Mouse (Mus musculus): ENCODE measurements around the gene Kcnk7. TPM values are rescaled to one million over a fixed set of nuclear protein-coding genes. Genes with fewer than 3 reads are reported as not detected.

Kcnk7 gene
- polyA plus RNA-seq, 1 experiment from 2014 or later = not detected

- H3K36me3 ChIP-seq (ENCODE audit: inconsistent target) = no peaks in the 10 kb centered on the region
- no peak overlapping the region for H3K4me3 ChIP-seq (ENCODE audit: inconsistent target)
- H3K27ac ChIP-seq = no peak overlapping the region
- H3K79me2 ChIP-seq (ENCODE audit: inconsistent target) = no peaks in the 10 kb centered on the region
- WGBS (ENCODE audit: missing documents) = 27% methylated on average over 30 of the region's 32 CpGs
Measured at GRCm38 (mm10) chr19:5742241-5742641, 38.1 kb downstream of the Kcnk7 start.

GRCm38 (mm10) chr19:5743576-5743975, 39.4 kb downstream of the Kcnk7 start:
- H3K79me2 ChIP-seq (ENCODE audit: inconsistent target) = no peaks in the 10 kb centered on the region
- no peak overlapping the region for H3K4me3 ChIP-seq (ENCODE audit: inconsistent target)
- no peaks in the 10 kb centered on the region for H3K36me3 ChIP-seq (ENCODE audit: inconsistent target)
- 34% methylated on average over 5 of the region's 5 CpGs for WGBS (ENCODE audit: missing documents)
- H3K27ac ChIP-seq = no peak overlapping the region

DNA sequence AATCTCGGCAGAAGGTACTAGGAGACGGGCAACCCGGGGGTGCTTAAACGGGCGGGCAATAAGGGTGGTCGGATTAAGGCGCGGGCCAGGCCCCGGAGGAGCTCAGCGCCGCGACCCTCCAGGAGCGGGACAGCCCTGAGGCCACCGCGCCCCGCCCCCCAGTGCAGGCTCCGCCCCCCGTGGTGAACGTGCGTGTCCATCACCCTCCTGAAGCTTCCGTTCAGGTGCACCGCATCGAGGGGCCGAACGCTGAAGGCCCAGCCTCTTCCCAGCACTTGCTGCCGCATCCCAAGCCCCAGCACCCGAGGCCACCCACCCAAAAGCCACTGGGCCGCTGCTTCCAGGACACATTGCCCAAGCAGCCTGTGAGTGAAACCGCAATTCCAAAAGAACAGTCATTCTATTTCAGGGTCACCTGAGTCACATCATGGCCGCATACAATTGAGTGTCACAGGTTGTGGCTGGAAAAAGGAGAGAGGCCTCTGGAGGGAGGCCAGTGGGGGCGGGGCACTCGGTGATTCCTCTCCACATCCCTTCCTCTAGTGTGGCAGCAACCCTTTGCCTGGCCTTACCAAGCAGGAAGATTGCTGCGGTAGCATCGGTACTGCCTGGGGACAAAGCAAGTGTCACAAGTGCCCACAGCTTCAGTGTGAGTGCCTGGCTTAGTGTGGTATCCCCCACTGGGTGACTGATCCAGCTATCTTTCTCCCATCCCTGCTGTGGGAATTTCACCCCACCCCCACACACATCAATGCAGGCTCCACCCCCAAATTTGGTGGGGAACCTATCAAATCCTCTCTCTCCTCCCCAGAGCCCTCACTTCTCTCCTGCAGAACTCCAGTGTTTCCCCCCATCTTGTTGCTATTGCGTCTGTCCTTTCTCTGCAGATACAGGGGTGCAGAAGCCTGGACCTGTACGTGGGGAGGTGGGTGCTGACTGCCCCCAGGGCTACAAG, 41.9 kb downstream of the Kcnk7 start:
- no peak overlapping the region for H3K4me3 ChIP-seq (ENCODE audit: inconsistent target)
- H3K36me3 ChIP-seq (ENCODE audit: inconsistent target) = no peaks in the 10 kb centered on the region
- H3K79me2 ChIP-seq (ENCODE audit: inconsistent target) = no peaks in the 10 kb centered on the region
- 66% methylated on average over 26 of the region's 36 CpGs for WGBS (ENCODE audit: missing documents)
- no peak overlapping the region for H3K27ac ChIP-seq

DNA sequence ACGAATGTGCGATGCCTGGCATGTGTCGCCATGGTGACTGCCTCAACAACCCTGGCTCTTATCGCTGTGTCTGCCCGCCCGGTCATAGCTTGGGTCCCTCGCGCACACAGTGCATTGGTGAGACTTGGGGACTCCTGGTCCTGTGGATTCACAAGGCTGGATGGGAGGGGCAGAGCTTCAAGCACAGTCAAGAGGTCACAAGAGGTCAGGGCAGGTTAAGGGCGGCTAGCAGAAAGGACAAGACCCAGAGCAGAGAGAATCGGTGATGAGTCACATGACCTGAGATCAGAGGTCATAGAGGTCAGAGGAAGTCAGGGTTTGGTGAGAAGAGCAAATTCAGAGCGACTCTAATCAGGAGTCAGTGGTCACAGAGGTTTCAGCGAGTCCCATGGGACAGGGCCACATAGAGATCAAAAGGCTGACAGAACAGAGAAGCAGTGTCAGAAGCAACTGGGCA, 42.8 kb downstream of the Kcnk7 start:
- no peaks in the 10 kb centered on the region for H3K79me2 ChIP-seq (ENCODE audit: inconsistent target)
- no peak overlapping the region for H3K27ac ChIP-seq
- 87% methylated on average over 12 of the region's 12 CpGs for WGBS (ENCODE audit: missing documents)
- H3K36me3 ChIP-seq (ENCODE audit: inconsistent target) = no peaks in the 10 kb centered on the region
- H3K4me3 ChIP-seq (ENCODE audit: inconsistent target) = no peak overlapping the region

DNA sequence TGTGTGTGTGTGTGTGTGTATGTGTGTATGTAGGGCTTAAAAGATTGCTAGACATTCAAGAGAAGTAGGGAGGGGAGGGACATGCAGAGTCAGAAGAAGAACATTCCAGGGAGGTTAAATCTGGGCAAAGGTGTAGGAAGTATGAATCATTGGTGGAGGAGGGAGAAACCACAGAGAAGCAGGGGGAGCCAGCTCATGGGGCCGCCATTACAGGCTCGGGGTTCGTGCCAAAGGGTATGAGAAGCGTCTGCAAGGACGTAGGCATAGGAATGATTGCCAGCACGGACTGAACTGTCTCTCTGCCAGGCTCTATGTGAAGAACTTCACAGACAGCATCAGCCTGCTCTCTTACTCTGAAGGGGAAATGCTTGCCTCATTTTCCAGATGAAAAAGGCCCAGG, 45.3 kb downstream of the Kcnk7 start:
- Histone ChIP-seq H3K79me2 (ENCODE audit: inconsistent target) (no peaks in the 10 kb centered on the region), H3K4me3 (ENCODE audit: inconsistent target) (no peak overlapping the region), H3K27ac (no peak overlapping the region), H3K36me3 (ENCODE audit: inconsistent target) (no peaks in the 10 kb centered on the region)
- 81% methylated on average over 2 of the region's 6 CpGs for WGBS (ENCODE audit: missing documents)

DNA sequence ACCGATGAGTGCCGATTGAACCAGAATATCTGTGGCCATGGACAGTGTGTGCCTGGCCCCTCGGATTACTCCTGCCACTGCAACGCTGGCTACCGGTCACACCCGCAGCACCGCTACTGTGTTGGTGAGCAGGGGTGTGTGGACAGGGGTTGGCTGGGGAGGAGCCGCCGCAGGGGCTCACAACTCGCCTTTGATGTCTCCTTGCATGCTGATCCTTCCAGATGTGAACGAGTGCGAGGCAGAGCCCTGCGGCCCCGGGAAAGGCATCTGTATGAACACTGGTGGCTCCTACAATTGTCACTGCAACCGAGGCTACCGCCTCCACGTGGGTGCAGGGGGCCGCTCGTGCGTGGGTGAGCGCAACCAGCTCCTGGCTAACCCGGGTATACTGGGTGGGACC, 46.8 kb downstream of the Kcnk7 start:
- Histone ChIP-seq H3K79me2 (ENCODE audit: inconsistent target) (no peaks in the 10 kb centered on the region), H3K27ac (no peak overlapping the region), H3K36me3 (ENCODE audit: inconsistent target) (no peaks in the 10 kb centered on the region), H3K4me3 (ENCODE audit: inconsistent target) (no peak overlapping the region)
- WGBS (ENCODE audit: missing documents) = 89% methylated on average over 22 of the region's 22 CpGs

DNA sequence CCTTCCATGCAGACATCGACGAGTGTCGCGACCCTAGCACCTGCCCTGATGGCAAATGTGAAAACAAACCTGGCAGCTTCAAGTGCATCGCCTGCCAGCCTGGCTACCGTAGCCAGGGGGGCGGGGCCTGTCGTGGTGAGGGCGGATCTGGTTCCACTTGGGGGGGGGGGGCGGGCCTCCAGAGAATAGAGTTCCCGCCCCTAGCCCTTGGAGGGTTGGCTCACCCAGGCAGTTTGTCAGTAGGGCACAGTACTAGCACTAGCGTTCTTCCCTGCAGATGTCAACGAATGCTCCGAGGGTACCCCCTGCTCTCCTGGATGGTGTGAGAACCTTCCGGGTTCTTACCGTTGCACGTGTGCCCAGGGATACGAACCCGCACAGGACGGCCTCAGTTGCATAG, 47.6 kb downstream of the Kcnk7 start:
- no peaks in the 10 kb centered on the region for H3K79me2 ChIP-seq (ENCODE audit: inconsistent target)
- H3K4me3 ChIP-seq (ENCODE audit: inconsistent target) = no peak overlapping the region
- no peaks in the 10 kb centered on the region for H3K36me3 ChIP-seq (ENCODE audit: inconsistent target)
- no peak overlapping the region for H3K27ac ChIP-seq
- WGBS (ENCODE audit: missing documents) = 89% methylated on average over 13 of the region's 20 CpGs

- H3K27ac ChIP-seq = no peak overlapping the region
- 62% methylated on average over 29 of the region's 29 CpGs for WGBS (ENCODE audit: missing documents)
- H3K79me2 ChIP-seq (ENCODE audit: inconsistent target) = no peaks in the 10 kb centered on the region
- H3K4me3 ChIP-seq (ENCODE audit: inconsistent target) = no peak overlapping the region
- peaks cover 35% of the 10 kb centered on the region for H3K36me3 ChIP-seq (ENCODE audit: inconsistent target)
Measured at GRCm38 (mm10) chr19:5756321-5756985, 52.3 kb downstream of the Kcnk7 start.

Other genes with a start within 250 kb of the Kcnk7 start
- 0.80 to 3.3 TPM (median 2.9 TPM) in 3 replicates for gene Ccdc85b, start 246.5 kb upstream of the Kcnk7 start, polyA plus RNA-seq (2018)
- 40.2 to 58.1 TPM (median 52.2 TPM) in 3 replicates for gene Fibp, start 243.8 kb upstream of the Kcnk7 start, polyA plus RNA-seq (2018)
- 0.24 to 0.53 TPM in 2 of 3 replicates, not detected in the other for gene Ctsw, start 235.9 kb upstream of the Kcnk7 start, polyA plus RNA-seq (2018)
- 4.6 to 7.5 TPM (median 6.8 TPM) in 3 replicates for gene Efemp2, start 230.4 kb upstream of the Kcnk7 start, polyA plus RNA-seq (2018)
- gene Mus81, start 216.0 kb upstream of the Kcnk7 start, polyA plus RNA-seq (2018) = 6.4 to 14.5 TPM (median 10.8 TPM) in 3 replicates
- gene Cfl1, start 213.9 kb upstream of the Kcnk7 start, polyA plus RNA-seq (2018) = 1,230 to 2,008 TPM (median 1,377 TPM) in 3 replicates
- 0.34 to 1.6 TPM (median 0.91 TPM) in 3 replicates for gene 1700020D05Rik, start 200.6 kb upstream of the Kcnk7 start, polyA plus RNA-seq (2018)
- 5.5 to 23.0 TPM (median 11.7 TPM) in 3 replicates for gene Snx32, start 193.8 kb upstream of the Kcnk7 start, polyA plus RNA-seq (2018)
- 0.11 TPM in 1 of 3 replicates, not detected in the others for gene Ovol1, start 143.7 kb upstream of the Kcnk7 start, polyA plus RNA-seq (2018)
- 10.0 to 20.3 TPM (median 16.8 TPM) in 3 replicates for gene Ap5b1, start 136.3 kb upstream of the Kcnk7 start, polyA plus RNA-seq (2018)
- gene Rnaseh2c, start 102.5 kb upstream of the Kcnk7 start, polyA plus RNA-seq (2018) = 11.6 to 23.4 TPM (median 21.6 TPM) in 3 replicates
- gene Kat5, start 94.1 kb upstream of the Kcnk7 start, polyA plus RNA-seq (2018) = 35.4 to 54.4 TPM (median 47.1 TPM) in 3 replicates
- 48.3 to 268 TPM (median 62.4 TPM) in 3 replicates for gene Rela, start 66.9 kb upstream of the Kcnk7 start, polyA plus RNA-seq (2018)
- 29.5 to 49.9 TPM (median 44.1 TPM) in 3 replicates for gene Sipa1, start 40.7 kb upstream of the Kcnk7 start, polyA plus RNA-seq (2018)
- gene Map3k11, start 15.6 kb upstream of the Kcnk7 start, polyA plus RNA-seq (2018) = 29.4 to 53.8 TPM (median 31.8 TPM) in 3 replicates
- gene Pcnx3, start 15.5 kb upstream of the Kcnk7 start, polyA plus RNA-seq (2018) = 16.4 to 37.7 TPM (median 26.8 TPM) in 3 replicates
- gene Ehbp1l1, start 21.9 kb downstream of the Kcnk7 start, polyA plus RNA-seq (2018) = 80.1 to 102 TPM (median 94.5 TPM) in 3 replicates
- 73.7 to 132 TPM (median 76.9 TPM) in 3 replicates for gene Fam89b, start 25.3 kb downstream of the Kcnk7 start, polyA plus RNA-seq (2018)
- 14.8 to 16.9 TPM (median 15.5 TPM) in 3 replicates for gene Ltbp3, start 36.5 kb downstream of the Kcnk7 start, polyA plus RNA-seq (2018)
- gene Scyl1, start 67.1 kb downstream of the Kcnk7 start, polyA plus RNA-seq (2018) = 46.2 to 54.8 TPM (median 52.4 TPM) in 3 replicates
- gene Frmd8, start 170.9 kb downstream of the Kcnk7 start, polyA plus RNA-seq (2018) = 8.1 to 26.2 TPM (median 19.8 TPM) in 3 replicates
- gene Slc25a45, start 173.4 kb downstream of the Kcnk7 start, polyA plus RNA-seq (2018) = 44.6 to 74.8 TPM (median 53.2 TPM) in 3 replicates
- gene Tigd3, start 189.8 kb downstream of the Kcnk7 start, polyA plus RNA-seq (2018) = 0.16 to 0.59 TPM (median 0.16 TPM) in 3 replicates
- gene Dpf2, start 208.6 kb downstream of the Kcnk7 start, polyA plus RNA-seq (2018) = 53.9 to 215 TPM (median 57.4 TPM) in 3 replicates
- gene Cdc42ep2, start 220.4 kb downstream of the Kcnk7 start, polyA plus RNA-seq (2018) = 1.2 to 3.4 TPM (median 1.7 TPM) in 3 replicates